Mouse (Mus musculus) embryonic fibroblast, embryonic 13.5 days (primary cell): ENCODE results near the gene Zmiz1.

Source experiments
- CTCF ChIP-seq: IDR thresholded peaks from 2 replicates; pipeline ENCODE4 v1.5.1; 2011; ENCODE audit warnings: mild to moderate bottlenecking, control low read depth, low read length, moderate library complexity, borderline replicate concordance; ENCODE audit not compliant: insufficient read depth
- POLR2A ChIP-seq: IDR thresholded peaks from 2 replicates; pipeline ENCODE4 v1.6.1; 2011; ENCODE audit warnings: low read depth, mild to moderate bottlenecking, control low read depth, low read length, moderate library complexity

DNA sequence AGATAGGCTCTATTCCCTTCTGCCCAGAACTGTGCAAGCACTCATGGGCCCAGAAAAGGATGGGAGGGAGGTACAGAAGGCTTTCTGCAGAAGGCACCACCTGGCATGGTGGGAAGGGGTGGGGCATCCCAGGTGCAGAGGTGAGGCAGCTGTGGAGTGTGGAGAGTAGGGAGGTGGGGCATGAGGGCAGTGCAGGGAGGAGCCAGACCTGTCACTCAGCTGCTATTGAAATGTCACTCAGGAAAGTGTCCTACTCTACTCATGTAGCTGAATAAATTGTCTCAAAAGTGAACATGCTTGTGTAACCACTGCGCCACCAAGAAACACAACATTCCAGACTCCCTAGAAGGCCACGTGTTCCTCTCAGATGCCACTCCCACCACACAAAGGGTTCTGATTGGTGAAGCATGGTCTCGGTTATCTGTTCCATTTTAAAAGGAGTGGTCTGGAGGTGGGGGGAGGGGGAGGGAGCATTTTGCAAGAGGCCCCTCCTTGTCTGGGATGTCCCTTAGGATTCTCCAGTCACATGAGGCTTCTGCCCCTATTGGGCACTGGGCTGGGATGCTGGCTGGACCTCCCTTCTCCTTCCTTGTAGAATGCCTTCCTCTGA is 41.6 kb downstream of the Zmiz1 start:
- TF ChIP-seq CTCF (no peak), POLR2A (no peak)
